Mouse (Mus musculus): ENCODE measurements around the gene Wdr66. TPM values are rescaled to one million over a fixed set of nuclear protein-coding genes. Genes with fewer than 3 reads are reported as not detected.

The Wdr66 gene
- polyA plus RNA-seq, 1 experiment from 2014 or later: 5.6 TPM

DNA sequence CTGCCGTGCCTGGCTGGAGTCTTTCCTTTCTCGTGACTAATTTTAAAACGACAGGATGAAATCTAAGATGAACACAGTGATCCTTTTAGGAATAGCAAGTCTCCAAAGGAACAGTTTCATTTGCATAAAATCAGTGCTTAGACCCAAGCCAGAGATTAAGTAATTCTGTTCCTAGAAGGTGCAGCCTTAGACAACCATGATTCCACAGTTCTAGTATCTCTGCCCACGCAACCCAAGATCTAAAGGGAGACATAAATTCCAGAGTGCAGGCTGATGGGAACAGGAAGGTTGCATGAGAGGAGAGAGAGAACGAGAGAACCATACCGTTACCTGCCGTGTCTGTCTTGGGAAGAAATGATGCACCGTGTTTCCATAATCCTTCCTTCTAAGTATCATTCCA is 8.8 kb downstream of the Wdr66 start:
- H3K4me1 ChIP-seq (replicated peaks; ENCODE audit: control insufficient read depth, insufficient read depth, low read length): 0 out of 2 replicates have a peak, but pooled peaks cover 5% of the 10 kb centered on the region
- no peak for DNase-seq (ENCODE audit: low spot score)
- H3K4me2 ChIP-seq (replicated peaks; ENCODE audit: low read depth, low read length): no peak overlapping the region
- H3K36me3 ChIP-seq (ENCODE audit: control insufficient read depth, insufficient read depth, low read length): no peaks in the 10 kb centered on the region
- WGBS: 78% methylated on average over 8 of the region's 8 CpGs
- H3K9me3 ChIP-seq (ENCODE audit: control insufficient read depth, low read length): no peaks in the 10 kb centered on the region
- no peak overlapping the region for H3K9ac ChIP-seq (ENCODE audit: low read depth, low read length)
- ATAC-seq (ENCODE audit: low FRiP score): no peak
- H3K4me3 ChIP-seq (ENCODE audit: low read depth, low read length): no peak overlapping the region
- H3K27me3 ChIP-seq (ENCODE audit: control insufficient read depth, insufficient read depth, low read length): no peaks in the 10 kb centered on the region
- no peak overlapping the region for H3K27ac ChIP-seq (ENCODE audit: low read depth, low read length)

DNA sequence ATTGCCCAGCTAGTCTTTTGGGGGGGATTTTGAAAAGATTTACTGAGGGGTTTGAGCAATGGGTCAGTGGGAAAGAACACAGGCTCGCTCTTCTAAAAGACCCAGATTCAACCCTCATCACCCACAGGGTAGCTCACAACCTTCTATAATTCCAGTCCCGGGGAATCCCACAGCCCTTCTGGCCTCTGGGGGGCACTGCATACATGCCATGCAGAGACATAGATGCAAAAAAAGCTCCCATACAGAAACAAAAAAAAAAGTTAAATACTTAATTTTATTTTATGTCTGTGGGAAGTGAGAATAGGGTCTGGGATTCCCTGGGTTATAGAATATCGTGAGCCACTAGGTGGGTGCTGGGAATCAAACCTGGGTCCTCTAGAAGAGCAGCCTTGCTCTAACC is 15.0 kb downstream of the Wdr66 start:
- DNase-seq (ENCODE audit: low spot score) (no peak), ATAC-seq (ENCODE audit: low FRiP score) (no peak)
- Histone ChIP-seq H3K27ac (ENCODE audit: low read depth, low read length) (no peak overlapping the region), H3K36me3 (ENCODE audit: control insufficient read depth, insufficient read depth, low read length) (no peaks in the 10 kb centered on the region), H3K9me3 (ENCODE audit: control insufficient read depth, low read length) (no peaks in the 10 kb centered on the region), H3K4me2 (replicated peaks; ENCODE audit: low read depth, low read length) (no peak overlapping the region), H3K4me1 (replicated peaks; ENCODE audit: control insufficient read depth, insufficient read depth, low read length) (no peaks in the 10 kb centered on the region), H3K4me3 (ENCODE audit: low read depth, low read length) (no peak overlapping the region), H3K27me3 (ENCODE audit: control insufficient read depth, insufficient read depth, low read length) (no peaks in the 10 kb centered on the region), H3K9ac (ENCODE audit: low read depth, low read length) (no peak overlapping the region)
- 85% methylated on average over 3 of the region's 3 CpGs for WGBS

DNA sequence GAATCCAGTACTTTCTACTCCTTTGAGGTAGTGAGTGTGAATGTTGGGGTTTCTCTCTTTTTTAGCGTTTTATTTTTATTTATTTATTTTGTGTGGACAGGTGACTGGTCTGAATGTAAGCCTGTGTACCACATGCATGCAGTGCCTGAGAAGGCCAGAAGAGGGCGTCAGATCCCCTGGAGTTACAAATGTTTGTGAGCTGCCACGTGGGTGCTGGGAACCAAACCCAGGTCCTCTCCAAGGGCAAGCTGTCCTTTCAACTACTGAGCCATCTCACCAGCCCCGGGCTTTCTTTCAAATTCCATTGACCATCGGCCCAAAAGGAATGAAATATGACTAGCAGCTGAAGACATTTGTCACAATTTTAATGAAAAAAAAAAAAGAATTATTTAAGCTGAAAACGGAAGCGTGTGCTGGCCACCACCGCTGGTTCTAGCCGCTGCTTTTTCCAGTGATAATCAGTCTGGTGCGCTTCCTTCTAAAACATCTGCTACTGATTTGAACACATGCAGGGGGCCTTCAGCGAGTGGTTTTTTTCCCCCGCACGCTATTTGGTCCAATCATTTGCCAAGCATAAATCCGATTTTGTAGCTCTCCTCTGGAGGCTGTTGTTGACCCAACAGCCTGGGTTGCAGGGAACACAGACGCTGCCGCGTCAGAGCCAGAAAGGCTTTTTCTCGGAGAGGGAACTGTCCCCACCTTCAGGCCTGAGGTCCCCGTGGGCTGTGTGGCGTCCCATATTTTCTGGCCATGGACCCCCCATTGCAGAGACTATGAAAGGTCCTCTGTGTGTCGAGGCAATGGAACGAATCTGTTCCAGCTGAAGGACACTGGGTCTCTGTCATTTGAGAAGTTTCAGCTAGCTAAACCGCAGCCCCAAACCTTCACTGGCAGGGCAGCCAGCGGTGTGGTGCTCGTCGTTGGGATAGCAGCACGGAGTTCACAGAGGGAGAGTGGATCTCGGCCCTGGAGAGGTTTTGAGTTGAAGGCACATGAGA is 16.9 kb downstream of the Wdr66 start:
- H3K9ac ChIP-seq (ENCODE audit: low read depth, low read length): no peak overlapping the region
- DNase-seq (ENCODE audit: low spot score) (no peak), ATAC-seq (ENCODE audit: low FRiP score) (no peak)
- no peak overlapping the region for H3K27ac ChIP-seq (ENCODE audit: low read depth, low read length)
- no peaks in the 10 kb centered on the region for H3K27me3 ChIP-seq (ENCODE audit: control insufficient read depth, insufficient read depth, low read length)
- no peak overlapping the region for H3K4me3 ChIP-seq (ENCODE audit: low read depth, low read length)
- H3K36me3 ChIP-seq (ENCODE audit: control insufficient read depth, insufficient read depth, low read length): no peaks in the 10 kb centered on the region
- no peaks in the 10 kb centered on the region for H3K4me1 ChIP-seq (replicated peaks; ENCODE audit: control insufficient read depth, insufficient read depth, low read length)
- no peaks in the 10 kb centered on the region for H3K9me3 ChIP-seq (ENCODE audit: control insufficient read depth, low read length)
- H3K4me2 ChIP-seq (replicated peaks; ENCODE audit: low read depth, low read length): no peak overlapping the region
- WGBS: 74% methylated on average over 28 of the region's 28 CpGs

DNA sequence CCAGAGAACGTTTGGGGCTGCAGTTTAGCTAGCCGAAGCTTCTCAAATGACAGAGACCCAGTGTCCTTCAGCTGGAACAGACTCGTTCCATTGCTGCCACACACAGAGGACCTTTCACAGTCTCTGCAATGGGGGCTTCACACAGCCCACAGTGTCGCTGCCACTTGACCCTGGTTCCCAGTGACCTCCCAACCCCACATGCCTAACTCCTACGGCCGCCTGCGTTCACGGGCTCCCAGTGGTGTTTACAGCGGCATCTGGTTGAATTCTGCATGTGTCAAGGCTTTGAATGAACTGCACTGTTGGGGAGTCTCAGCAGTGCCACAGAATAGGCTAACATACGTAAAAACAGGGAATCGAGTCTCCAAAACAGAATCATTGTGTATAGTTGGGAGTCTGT is 19.0 kb downstream of the Wdr66 start:
- Histone ChIP-seq H3K4me3 (ENCODE audit: low read depth, low read length) (no peak overlapping the region), H3K36me3 (ENCODE audit: control insufficient read depth, insufficient read depth, low read length) (no peaks in the 10 kb centered on the region), H3K9me3 (ENCODE audit: control insufficient read depth, low read length) (no peaks in the 10 kb centered on the region), H3K9ac (ENCODE audit: low read depth, low read length) (no peak overlapping the region), H3K4me1 (replicated peaks; ENCODE audit: control insufficient read depth, insufficient read depth, low read length) (no peaks in the 10 kb centered on the region), H3K4me2 (replicated peaks; ENCODE audit: low read depth, low read length) (no peak overlapping the region), H3K27me3 (ENCODE audit: control insufficient read depth, insufficient read depth, low read length) (no peaks in the 10 kb centered on the region), H3K27ac (ENCODE audit: low read depth, low read length) (no peak overlapping the region)
- ATAC-seq (ENCODE audit: low FRiP score) (no peak), DNase-seq (ENCODE audit: low spot score) (no peak)
- WGBS: 51% methylated on average over 11 of the region's 11 CpGs

DNA sequence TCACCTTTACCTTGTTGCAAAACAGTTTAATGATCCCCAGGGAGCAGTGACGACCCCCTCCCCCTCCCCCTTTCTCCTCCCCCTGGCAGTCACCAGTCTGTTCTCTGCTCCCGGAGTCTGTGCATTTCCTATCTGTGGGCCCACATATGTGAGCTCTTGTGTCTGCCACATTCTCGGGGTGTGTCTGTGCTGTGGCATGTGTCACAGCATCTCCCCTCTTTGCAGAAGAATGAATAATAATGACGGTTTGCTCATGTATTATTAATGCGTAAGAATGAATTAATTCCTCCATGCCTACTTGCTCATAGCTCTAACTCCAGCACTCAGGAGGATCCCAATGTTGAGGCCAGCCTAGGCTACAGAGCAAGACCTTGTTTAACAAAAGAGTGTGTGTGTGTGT is 21.0 kb downstream of the Wdr66 start:
- Histone ChIP-seq H3K9ac (ENCODE audit: low read depth, low read length) (no peak overlapping the region), H3K4me1 (replicated peaks; ENCODE audit: control insufficient read depth, insufficient read depth, low read length) (no peaks in the 10 kb centered on the region), H3K27ac (ENCODE audit: low read depth, low read length) (no peak overlapping the region), H3K4me3 (ENCODE audit: low read depth, low read length) (no peak overlapping the region), H3K9me3 (ENCODE audit: control insufficient read depth, low read length) (no peaks in the 10 kb centered on the region), H3K4me2 (replicated peaks; ENCODE audit: low read depth, low read length) (no peak overlapping the region), H3K36me3 (ENCODE audit: control insufficient read depth, insufficient read depth, low read length) (no peaks in the 10 kb centered on the region), H3K27me3 (ENCODE audit: control insufficient read depth, insufficient read depth, low read length) (no peaks in the 10 kb centered on the region)
- no peak for DNase-seq (ENCODE audit: low spot score)
- 61% methylated on average over 5 of the region's 5 CpGs for WGBS
- no peak for ATAC-seq (ENCODE audit: low FRiP score)

DNA sequence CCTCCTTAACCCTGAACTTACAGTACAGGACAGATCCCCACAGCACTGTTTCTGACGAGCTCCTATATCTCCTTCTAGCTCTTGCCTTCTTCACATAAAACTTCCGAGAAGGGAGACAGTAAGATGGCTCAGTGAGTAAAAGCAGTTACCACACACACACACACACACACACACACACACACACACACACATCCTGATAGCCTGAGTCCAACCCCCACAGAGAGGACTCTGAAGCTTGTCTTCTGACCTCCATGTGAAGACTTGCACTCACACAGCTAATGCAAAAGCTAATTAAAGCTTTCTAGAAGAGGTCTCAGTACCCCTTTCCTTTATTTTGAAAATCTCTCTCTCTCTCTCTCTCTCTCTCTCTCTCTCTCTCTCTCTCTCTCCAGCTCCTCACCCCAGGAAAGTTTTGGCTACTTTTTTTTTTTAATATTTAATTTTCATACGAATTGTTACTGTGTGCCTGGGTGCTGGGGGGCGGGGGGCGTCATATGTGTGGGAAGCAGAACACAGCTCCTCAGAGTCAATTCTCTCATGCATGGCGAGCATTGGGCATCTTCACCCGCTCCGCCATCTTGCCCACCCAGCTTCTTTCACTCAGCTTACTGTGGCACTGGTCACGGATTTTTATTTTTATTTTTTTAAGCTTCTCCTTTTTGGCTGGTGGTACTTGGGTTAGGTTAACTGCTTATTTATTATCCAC is 24.9 kb downstream of the Wdr66 start:
- H3K27ac ChIP-seq (ENCODE audit: low read depth, low read length): no peak overlapping the region
- H3K4me3 ChIP-seq (ENCODE audit: low read depth, low read length): no peak overlapping the region
- no peak overlapping the region for H3K9ac ChIP-seq (ENCODE audit: low read depth, low read length)
- DNase-seq (ENCODE audit: low spot score) (no peak), ATAC-seq (ENCODE audit: low FRiP score) (no peak)
- H3K27me3 ChIP-seq (ENCODE audit: control insufficient read depth, insufficient read depth, low read length): no peaks in the 10 kb centered on the region
- no peaks in the 10 kb centered on the region for H3K9me3 ChIP-seq (ENCODE audit: control insufficient read depth, low read length)
- WGBS: 79% methylated on average over 9 of the region's 9 CpGs
- H3K4me2 ChIP-seq (replicated peaks; ENCODE audit: low read depth, low read length): no peak overlapping the region
- H3K4me1 ChIP-seq (replicated peaks; ENCODE audit: control insufficient read depth, insufficient read depth, low read length): no peaks in the 10 kb centered on the region
- H3K36me3 ChIP-seq (ENCODE audit: control insufficient read depth, insufficient read depth, low read length): no peaks in the 10 kb centered on the region

DNA sequence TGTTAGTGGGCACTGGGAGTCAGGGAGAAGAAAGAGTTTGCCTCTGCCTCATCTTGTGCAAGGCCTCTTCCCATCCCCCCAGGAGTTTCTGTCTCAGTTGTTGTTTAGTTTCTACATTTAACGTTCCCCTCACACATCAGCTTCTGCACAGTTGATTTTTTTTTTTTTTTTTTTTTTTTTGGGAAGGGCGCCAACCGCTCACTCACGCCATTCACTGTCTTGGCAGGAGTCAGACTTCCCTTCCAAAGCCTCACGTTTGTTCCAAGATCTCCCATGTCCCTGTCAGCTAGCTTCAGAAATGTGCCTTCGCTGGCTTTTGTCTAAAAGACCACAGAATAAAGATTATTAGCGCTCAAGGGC is 25.4 kb downstream of the Wdr66 start:
- ATAC-seq (ENCODE audit: low FRiP score): no peak
- H3K36me3 ChIP-seq (ENCODE audit: control insufficient read depth, insufficient read depth, low read length): no peaks in the 10 kb centered on the region
- no peak for DNase-seq (ENCODE audit: low spot score)
- no peaks in the 10 kb centered on the region for H3K27me3 ChIP-seq (ENCODE audit: control insufficient read depth, insufficient read depth, low read length)
- H3K9me3 ChIP-seq (ENCODE audit: control insufficient read depth, low read length): no peaks in the 10 kb centered on the region
- H3K9ac ChIP-seq (ENCODE audit: low read depth, low read length): no peak overlapping the region
- H3K4me3 ChIP-seq (ENCODE audit: low read depth, low read length): no peak overlapping the region
- no peak overlapping the region for H3K4me2 ChIP-seq (replicated peaks; ENCODE audit: low read depth, low read length)
- 61% methylated on average over 7 of the region's 7 CpGs for WGBS
- no peaks in the 10 kb centered on the region for H3K4me1 ChIP-seq (replicated peaks; ENCODE audit: control insufficient read depth, insufficient read depth, low read length)
- no peak overlapping the region for H3K27ac ChIP-seq (ENCODE audit: low read depth, low read length)

DNA sequence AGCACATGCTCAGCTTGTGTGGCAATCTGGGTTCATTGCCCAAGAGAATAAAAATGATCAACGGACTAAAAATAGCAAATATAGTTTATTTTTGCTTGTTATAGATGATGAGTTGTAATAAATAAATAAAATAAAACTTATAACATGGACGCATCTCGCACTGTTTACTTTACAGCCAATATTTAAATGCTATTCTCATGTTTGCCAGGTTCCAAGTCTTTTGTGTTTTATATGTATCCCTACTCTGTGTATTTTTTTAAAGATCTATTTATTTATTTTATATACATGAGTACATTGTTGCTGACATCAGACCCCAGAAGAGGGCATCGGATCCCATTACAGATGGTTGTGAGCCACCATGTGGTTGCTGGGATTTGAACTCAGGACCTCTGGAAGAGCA is 25.8 kb downstream of the Wdr66 start:
- Histone ChIP-seq H3K27me3 (ENCODE audit: control insufficient read depth, insufficient read depth, low read length) (no peaks in the 10 kb centered on the region), H3K4me1 (replicated peaks; ENCODE audit: control insufficient read depth, insufficient read depth, low read length) (no peaks in the 10 kb centered on the region), H3K9me3 (ENCODE audit: control insufficient read depth, low read length) (no peaks in the 10 kb centered on the region), H3K27ac (ENCODE audit: low read depth, low read length) (no peak overlapping the region), H3K9ac (ENCODE audit: low read depth, low read length) (no peak overlapping the region), H3K4me3 (ENCODE audit: low read depth, low read length) (no peak overlapping the region), H3K36me3 (ENCODE audit: control insufficient read depth, insufficient read depth, low read length) (no peaks in the 10 kb centered on the region), H3K4me2 (replicated peaks; ENCODE audit: low read depth, low read length) (no peak overlapping the region)
- DNase-seq (ENCODE audit: low spot score) (no peak), ATAC-seq (ENCODE audit: low FRiP score) (no peak)
- 86% methylated on average over 4 of the region's 4 CpGs for WGBS

DNA sequence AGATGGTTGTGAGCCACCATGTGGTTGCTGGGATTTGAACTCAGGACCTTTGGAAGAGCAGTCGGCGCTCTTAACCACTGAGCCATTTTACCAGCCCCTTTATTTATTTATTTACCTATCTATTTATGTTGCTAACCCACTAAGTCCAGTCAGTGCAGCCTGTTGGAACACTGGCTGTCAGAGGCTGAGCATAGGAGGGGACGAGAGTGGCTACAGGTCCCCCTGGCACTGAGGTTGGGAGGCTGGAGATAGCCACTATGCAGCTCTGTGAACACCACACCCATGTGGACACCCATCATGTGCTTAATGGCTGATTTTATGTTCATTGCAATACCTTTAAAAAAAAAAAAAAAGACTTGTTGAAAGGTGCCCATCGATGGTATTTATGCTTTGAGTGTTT is 27.3 kb downstream of the Wdr66 start:
- ATAC-seq (ENCODE audit: low FRiP score) (no peak), DNase-seq (ENCODE audit: low spot score) (no peak)
- no peak overlapping the region for H3K4me2 ChIP-seq (replicated peaks; ENCODE audit: low read depth, low read length)
- 94% methylated on average over 4 of the region's 4 CpGs for WGBS
- H3K27me3 ChIP-seq (ENCODE audit: control insufficient read depth, insufficient read depth, low read length): no peaks in the 10 kb centered on the region
- no peak overlapping the region for H3K27ac ChIP-seq (ENCODE audit: low read depth, low read length)
- no peak overlapping the region for H3K4me3 ChIP-seq (ENCODE audit: low read depth, low read length)
- no peak overlapping the region for H3K9ac ChIP-seq (ENCODE audit: low read depth, low read length)
- H3K36me3 ChIP-seq (ENCODE audit: control insufficient read depth, insufficient read depth, low read length): no peaks in the 10 kb centered on the region
- no peaks in the 10 kb centered on the region for H3K4me1 ChIP-seq (replicated peaks; ENCODE audit: control insufficient read depth, insufficient read depth, low read length)
- no peaks in the 10 kb centered on the region for H3K9me3 ChIP-seq (ENCODE audit: control insufficient read depth, low read length)
